Mouse (Mus musculus) forebrain, embryonic 14.5 days (tissue): ENCODE measurements at regions not wholly inside any gene's neighbourhood (a gene's known extent, or its start where the extent isn't known, plus 50 kb on each side); places are given as distances from the start of the nearest gene placed in this dataset.

Experiments
- ATAC-seq: fragments of 200-750 bp; cut with Nextera tagmentation; 2 replicates; pipeline ENCODE4 v1.8.0; 2017; ENCODE audit warnings: mild to moderate bottlenecking, moderate library complexity
- DNase-seq: peaks from one replicate; pipeline ENCODE4 v3.0.0-alpha.2; 2015; ENCODE audit warnings: low spot score
- H3K27ac ChIP-seq: fragments of 300-500 bp; sonication (generic); 2 replicates; pipeline ENCODE4 v1.5.1; 2014; ENCODE audit warnings: low read depth, mild to moderate bottlenecking, control low read depth, low read length, moderate library complexity
- H3K27me3 ChIP-seq: fragments of 300-500 bp; sonication (generic); replicated peaks from 2 replicates; pipeline ENCODE4 v1.6.1; 2014; ENCODE audit warnings: low read length, control low read depth, mixed read lengths; ENCODE audit not compliant: control insufficient read depth, insufficient read depth
- H3K36me3 ChIP-seq: fragments of 300-500 bp; sonication (generic); 2 replicates; pipeline ENCODE4 v1.6.1; 2014; ENCODE audit warnings: low read length, control low read depth; ENCODE audit not compliant: control insufficient read depth, insufficient read depth
- H3K4me1 ChIP-seq: fragments of 300-500 bp; sonication (generic); 2 replicates; pipeline ENCODE4 v1.6.1; 2014; ENCODE audit warnings: antibody characterized with exemption, low read length, control low read depth; ENCODE audit not compliant: control insufficient read depth, insufficient read depth
- H3K4me2 ChIP-seq: fragments of 300-500 bp; sonication (generic); 2 replicates; pipeline ENCODE4 v1.6.1; 2014; ENCODE audit warnings: mild to moderate bottlenecking, control low read depth, low read length
- H3K4me3 ChIP-seq: fragments of 300-500 bp; sonication (generic); 2 replicates; pipeline ENCODE4 v1.5.1; 2014; ENCODE audit warnings: low read depth, low read length, control low read depth
- H3K9ac ChIP-seq: fragments of 300-500 bp; sonication (generic); 2 replicates; pipeline ENCODE4 v1.6.1; 2014; ENCODE audit warnings: mild to moderate bottlenecking, low read length, control low read depth, moderate library complexity
- H3K9me3 ChIP-seq: fragments of 300-500 bp; sonication (generic); replicated peaks from 2 replicates; pipeline ENCODE4 v1.6.1; 2016; ENCODE audit warnings: low read length, control low read depth, mixed read lengths; ENCODE audit not compliant: control insufficient read depth
- WGBS: fragments of 180-500 bp; shearing (Covaris S2); extraction: QIAGEN DNeasy Blood & Tissue Kit; methylation state at CpG from one replicate; pipeline ENCODE4 v1.1.7; 2014; 5-methylcytosine and 5-hydroxymethylcytosine counted together

DNA sequence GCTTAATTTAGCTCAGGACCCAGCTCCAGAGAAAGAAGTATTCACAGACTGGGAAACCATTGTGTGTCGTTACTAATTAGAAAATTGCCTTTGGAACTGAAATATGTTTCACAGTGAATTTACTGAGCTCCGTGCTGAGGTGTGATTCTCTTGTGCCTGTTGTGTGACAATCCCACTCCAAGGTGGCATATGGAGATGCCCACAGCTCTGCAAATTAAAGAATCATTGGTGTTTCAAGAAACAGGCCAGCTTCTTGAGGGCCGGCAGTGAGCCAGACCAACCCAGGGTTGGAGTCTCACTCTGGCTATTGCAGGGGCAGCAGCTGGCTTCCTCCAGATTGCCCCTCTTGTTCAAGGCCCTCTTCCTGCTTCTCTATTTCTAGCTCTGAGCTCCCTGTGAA, 203.9 kb upstream of the Nxpe4 start:
- WGBS, result 47% methylated on average over 3 of the region's 3 CpGs
- H3K4me2 ChIP-seq, result no peak overlapping the region
- H3K9ac ChIP-seq, result no peak overlapping the region
- H3K9me3 ChIP-seq, result no peaks in the 10 kb centered on the region; the same call in 1 of the 2 replicates
- H3K27me3 ChIP-seq, result no peaks in the 10 kb centered on the region
- H3K27ac ChIP-seq, result no peak overlapping the region
- no peaks in the 10 kb centered on the region for H3K36me3 ChIP-seq
- ATAC-seq (no peak), DNase-seq (peak; percentile 33)
- H3K4me1 ChIP-seq, result no peaks in the 10 kb centered on the region; the same call in 1 of the 2 replicates
- H3K4me3 ChIP-seq, result no peak overlapping the region

DNA sequence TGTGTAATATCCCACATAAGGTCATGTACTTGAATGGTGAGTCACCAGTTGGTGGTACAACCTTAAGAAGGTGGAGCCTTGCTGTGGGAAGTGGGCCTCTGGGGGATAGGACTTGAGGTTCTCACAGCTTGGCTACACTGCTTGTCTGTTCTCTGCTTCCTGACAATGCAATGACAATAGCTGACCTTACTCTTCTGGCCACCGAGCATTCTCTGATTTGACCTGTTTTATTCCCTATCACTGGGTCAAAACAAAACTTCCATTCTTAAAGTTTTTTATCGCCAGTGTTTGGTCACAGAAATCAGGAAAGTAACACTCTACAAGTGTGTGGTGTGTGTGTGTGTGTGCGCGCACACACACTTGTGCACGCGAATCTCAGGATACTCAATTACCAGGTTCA, 203.0 kb upstream of the Nxpe4 start:
- Histone ChIP-seq H3K4me2 (no peak overlapping the region), H3K4me3 (no peak overlapping the region), H3K27me3 (no peaks in the 10 kb centered on the region), H3K9me3 (no peaks in the 10 kb centered on the region; the same call in 1 of the 2 replicates), H3K36me3 (no peaks in the 10 kb centered on the region), H3K27ac (no peak overlapping the region), H3K9ac (no peak overlapping the region), H3K4me1 (no peaks in the 10 kb centered on the region; the same call in 1 of the 2 replicates)
- no peak for ATAC-seq
- no peak for DNase-seq
- 92% methylated on average over 6 of the region's 6 CpGs for WGBS

DNA sequence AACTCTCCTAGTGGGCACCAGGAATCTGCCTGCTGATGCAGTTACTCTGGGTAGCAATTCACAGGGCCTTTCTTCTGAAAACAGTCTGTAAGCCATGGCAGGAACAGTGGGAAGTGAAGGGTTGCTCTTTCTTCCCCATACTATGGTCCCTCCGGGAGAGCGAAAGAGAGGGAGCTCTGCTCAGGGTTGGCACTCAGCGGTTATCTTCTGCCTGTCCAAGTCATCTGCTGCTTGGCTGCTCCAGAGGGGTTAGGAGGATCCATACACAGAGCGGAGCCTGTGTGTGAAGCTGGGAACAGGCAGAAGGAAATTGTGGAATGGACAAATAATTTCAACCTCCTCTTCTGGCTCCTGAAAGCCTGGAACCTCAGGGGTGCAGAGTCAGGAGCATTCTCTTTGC, 200.6 kb upstream of the Nxpe4 start:
- Histone ChIP-seq H3K4me2 (no peak overlapping the region), H3K4me3 (no peak overlapping the region), H3K9me3 (no peaks in the 10 kb centered on the region), H3K36me3 (no peaks in the 10 kb centered on the region), H3K27ac (no peak overlapping the region), H3K4me1 (no peaks in the 10 kb centered on the region; the same call in 1 of the 2 replicates), H3K27me3 (no peaks in the 10 kb centered on the region), H3K9ac (no peak overlapping the region)
- ATAC-seq (no peak), DNase-seq (no peak)
- WGBS, result 81% methylated on average over 4 of the region's 4 CpGs

DNA sequence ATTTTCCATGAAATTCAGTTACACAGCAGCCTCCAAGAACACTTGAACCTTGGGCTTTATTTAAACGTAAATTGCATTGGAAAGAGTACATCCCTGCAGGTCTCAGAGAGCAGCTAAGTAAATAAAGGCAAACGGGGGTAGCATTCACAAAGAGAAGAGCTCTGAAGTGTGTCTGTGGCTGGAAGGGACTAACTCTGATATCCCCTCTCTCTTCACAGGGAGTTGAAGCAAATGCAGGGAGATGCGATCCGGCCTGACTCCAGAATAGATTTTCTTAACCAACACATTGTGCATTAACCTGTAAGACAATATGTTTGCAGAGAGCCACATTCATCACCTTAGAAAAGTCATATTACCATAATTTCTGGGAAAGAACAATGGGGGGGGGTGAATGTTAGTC, 199.7 kb upstream of the Nxpe4 start:
- Histone ChIP-seq H3K9ac (no peak overlapping the region), H3K9me3 (no peaks in the 10 kb centered on the region), H3K36me3 (no peaks in the 10 kb centered on the region), H3K4me3 (no peak overlapping the region), H3K4me1 (no peaks in the 10 kb centered on the region; the same call in 1 of the 2 replicates), H3K4me2 (no peak overlapping the region), H3K27me3 (no peaks in the 10 kb centered on the region), H3K27ac (no peak overlapping the region)
- ATAC-seq (no peak), DNase-seq (no peak)
- WGBS, result 74% methylated on average over 4 of the region's 4 CpGs

DNA sequence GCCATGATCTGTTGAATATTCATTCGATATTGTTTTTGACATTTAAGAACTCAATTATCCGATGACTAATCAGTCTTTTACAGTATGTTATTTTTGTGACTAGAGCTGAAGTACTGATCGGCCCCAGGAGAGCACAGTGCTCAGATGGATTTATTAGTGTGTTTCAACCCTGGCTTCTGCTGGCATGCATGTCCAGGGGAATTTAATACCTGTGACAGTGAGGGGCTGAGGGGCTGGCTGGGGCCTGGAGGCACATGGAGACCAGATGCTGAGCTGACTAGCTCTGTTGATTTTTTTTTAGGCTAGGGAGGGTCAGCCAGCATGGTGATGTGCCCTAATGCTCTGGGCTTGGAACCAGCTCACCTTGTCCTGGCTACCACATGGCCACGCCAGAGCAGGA, 199.2 kb upstream of the Nxpe4 start:
- 81% methylated on average over 4 of the region's 4 CpGs for WGBS
- Histone ChIP-seq H3K9ac (no peak overlapping the region), H3K36me3 (no peaks in the 10 kb centered on the region), H3K27ac (no peak overlapping the region), H3K9me3 (no peaks in the 10 kb centered on the region), H3K4me3 (no peak overlapping the region), H3K4me1 (no peaks in the 10 kb centered on the region; the same call in 1 of the 2 replicates), H3K27me3 (no peaks in the 10 kb centered on the region), H3K4me2 (no peak overlapping the region)
- DNase-seq, result no peak
- ATAC-seq, result no peak

DNA sequence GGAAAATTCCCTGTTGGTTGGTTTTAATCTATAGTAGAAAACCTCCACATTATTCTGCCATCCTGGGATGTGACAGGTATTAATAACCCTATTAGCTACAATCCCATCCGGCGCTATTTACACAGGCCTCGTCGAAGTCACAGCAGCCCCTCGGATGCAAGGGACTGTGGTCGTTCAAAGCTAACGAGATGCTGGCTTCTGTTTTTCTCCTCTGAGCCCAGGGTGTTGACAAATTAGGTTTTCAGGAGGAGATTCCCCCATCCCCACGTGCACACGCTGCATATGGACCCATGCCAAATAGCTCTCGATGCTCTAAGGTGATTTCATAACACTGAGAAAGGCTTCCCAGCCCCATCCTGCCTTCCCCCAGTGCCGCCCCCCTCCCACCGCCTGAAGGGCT, 188.7 kb upstream of the Nxpe4 start:
- Histone ChIP-seq H3K27ac (no peak overlapping the region), H3K9me3 (no peaks in the 10 kb centered on the region), H3K36me3 (no peaks in the 10 kb centered on the region), H3K4me3 (no peak overlapping the region), H3K9ac (no peak overlapping the region), H3K4me2 (no peak overlapping the region), H3K4me1 (peaks cover 5% of the 10 kb centered on the region; the same call in 1 of the 2 replicates), H3K27me3 (no peaks in the 10 kb centered on the region)
- DNase-seq, result peak; percentile 63
- 0 out of 2 replicates have a peak, but pooled peaks have one; percentile 20 for ATAC-seq
- WGBS, result 36% methylated on average over 12 of the region's 12 CpGs

DNA sequence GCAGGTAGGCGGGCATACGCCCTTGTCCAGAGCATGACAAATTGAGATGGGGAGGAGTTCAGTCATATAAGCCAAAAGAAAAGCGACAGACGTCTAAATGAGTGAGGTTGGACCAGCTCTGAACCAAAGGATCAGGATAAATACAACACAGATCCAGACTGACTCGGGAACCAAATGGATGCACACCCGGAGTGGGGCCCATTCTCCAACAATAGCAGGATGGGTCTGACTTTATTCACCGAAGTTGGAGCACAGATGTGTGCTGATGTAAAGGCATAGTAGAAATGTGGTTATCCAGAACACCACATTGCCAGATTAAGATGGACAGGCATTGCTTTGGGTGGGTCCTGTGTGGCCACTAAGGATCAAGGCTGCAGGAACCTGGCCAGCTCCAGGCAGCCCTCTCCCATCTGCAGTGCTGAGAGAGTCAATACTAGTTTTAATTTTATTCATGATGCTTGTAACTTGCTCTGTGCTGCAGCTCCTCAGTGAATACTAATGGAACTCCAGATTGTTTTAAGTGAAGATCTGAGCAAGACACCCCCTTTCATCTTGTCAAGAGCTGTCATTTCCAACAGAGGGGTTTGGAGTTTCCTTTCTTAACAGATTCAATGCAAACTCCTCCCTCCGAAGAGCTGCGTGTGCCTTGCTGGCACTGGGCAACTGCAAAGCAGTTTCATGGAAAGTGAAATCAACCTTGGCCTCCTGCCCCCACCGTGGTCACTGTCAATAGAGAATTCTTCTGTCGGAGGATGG, 176.3 kb upstream of the Nxpe4 start:
- peak; percentile 95 for ATAC-seq
- peak overlapping the region; percentile 77 for H3K27ac ChIP-seq
- no peak overlapping the region for H3K9ac ChIP-seq
- peak; percentile 88 for DNase-seq
- H3K4me2 ChIP-seq, result no peak overlapping the region
- peaks cover 13% of the 10 kb centered on the region; the same call in 1 of the 2 replicates for H3K4me1 ChIP-seq
- H3K4me3 ChIP-seq, result no peak overlapping the region
- no peaks in the 10 kb centered on the region for H3K9me3 ChIP-seq
- H3K36me3 ChIP-seq, result no peaks in the 10 kb centered on the region
- no peaks in the 10 kb centered on the region for H3K27me3 ChIP-seq
- 39% methylated on average over 11 of the region's 11 CpGs for WGBS

DNA sequence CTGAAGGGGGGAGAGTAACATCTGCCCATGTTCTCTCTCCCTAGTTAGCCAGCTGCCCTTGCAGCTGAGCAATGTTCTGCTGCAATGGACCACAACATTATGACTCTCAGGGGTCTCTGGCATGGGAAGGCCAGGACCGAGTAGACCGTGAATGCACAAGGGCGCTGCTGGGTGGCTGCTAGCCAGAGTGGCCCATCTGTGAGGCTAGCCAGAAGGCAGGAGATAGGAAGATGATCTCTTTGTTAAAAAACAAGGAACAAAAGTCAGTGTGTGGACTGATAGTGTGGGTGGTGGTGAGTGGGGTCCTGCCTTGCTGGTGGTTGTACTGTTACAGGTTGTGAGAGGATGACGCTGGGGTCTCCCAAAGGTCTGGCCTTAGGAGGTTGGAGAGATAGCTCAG, 174.6 kb upstream of the Nxpe4 start:
- Histone ChIP-seq H3K9ac (no peak overlapping the region), H3K27me3 (no peaks in the 10 kb centered on the region), H3K4me1 (peaks cover 13% of the 10 kb centered on the region; the same call in 1 of the 2 replicates), H3K9me3 (no peaks in the 10 kb centered on the region), H3K36me3 (no peaks in the 10 kb centered on the region), H3K4me2 (no peak overlapping the region), H3K27ac (no peak overlapping the region), H3K4me3 (no peak overlapping the region)
- DNase-seq (no peak), ATAC-seq (no peak)
- 94% methylated on average over 4 of the region's 4 CpGs for WGBS

DNA sequence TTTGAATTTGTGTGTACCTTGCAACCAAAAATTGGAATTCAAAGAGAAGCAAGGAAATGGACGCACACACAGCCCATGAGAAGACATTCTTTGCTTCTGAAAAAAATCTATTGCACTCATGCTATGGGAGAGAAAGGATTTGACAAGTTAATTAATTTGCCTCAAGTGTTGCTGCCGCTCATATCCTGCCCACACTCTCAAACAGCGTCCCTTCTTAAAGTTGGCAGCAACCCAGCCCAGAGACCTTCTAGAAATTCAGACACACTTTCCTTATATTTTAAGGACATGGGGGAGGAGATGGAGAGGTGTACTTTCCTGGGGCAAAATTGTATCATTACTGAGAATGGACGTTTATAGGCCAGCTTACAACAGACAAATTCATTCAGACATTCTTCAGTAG, 167.2 kb upstream of the Nxpe4 start:
- Histone ChIP-seq H3K4me2 (no peak overlapping the region), H3K4me3 (no peak overlapping the region), H3K27me3 (no peaks in the 10 kb centered on the region), H3K4me1 (no peaks in the 10 kb centered on the region), H3K9me3 (no peaks in the 10 kb centered on the region), H3K27ac (no peak overlapping the region), H3K36me3 (no peaks in the 10 kb centered on the region), H3K9ac (no peak overlapping the region)
- no peak for DNase-seq
- no peak for ATAC-seq
- WGBS, result 55% methylated on average over 4 of the region's 4 CpGs
